Mouse (Mus musculus) C2C12 (cell line): ENCODE measurements around the gene Tmem45a. TPM values are rescaled to one million over a fixed set of nuclear protein-coding genes. Genes with fewer than 3 reads are reported as not detected.

Experiments used
- H3K27me3 ChIP-seq: one replicate; pipeline ENCODE4 v1.6.1; 2011; ENCODE audit not compliant: control insufficient read depth, insufficient read depth, insufficient read length
- H3K36me3 ChIP-seq: one replicate; pipeline ENCODE4 v1.6.1; 2011; ENCODE audit not compliant: control insufficient read depth, insufficient read depth
- H3K4me3 ChIP-seq: one replicate; pipeline ENCODE4 v1.5.1; 2011; ENCODE audit warnings: mild to moderate bottlenecking, control low read depth; ENCODE audit not compliant: poor library complexity, insufficient read depth, severe bottlenecking
- H3K79me2 ChIP-seq: one replicate; pipeline ENCODE4 v1.6.1; 2011; ENCODE audit not compliant: control insufficient read depth, insufficient read depth
- H3K79me3 ChIP-seq: one replicate; pipeline ENCODE4 v1.6.1; 2011; ENCODE audit warnings: low read depth, control low read depth
- H3ac ChIP-seq: one replicate; pipeline ENCODE3; 2011; ENCODE audit warnings: low read depth; ENCODE audit not compliant: control insufficient read depth, insufficient read length
- CEBPB ChIP-seq: IDR thresholded peaks from one replicate; pipeline ENCODE4 v1.6.1; 2011; ENCODE audit warnings: low read depth, mild to moderate bottlenecking, control low read depth, moderate library complexity
- CTCF ChIP-seq: IDR thresholded peaks from one replicate; pipeline ENCODE4 v1.5.1; 2011; ENCODE audit not compliant: control insufficient read depth, insufficient read depth, insufficient read length
- FOSL1 ChIP-seq: IDR thresholded peaks from one replicate; pipeline ENCODE4 v1.8.0; 2011; ENCODE audit warnings: mild to moderate bottlenecking, low read length; ENCODE audit not compliant: poor library complexity, insufficient read depth, severe bottlenecking
- MAX ChIP-seq: IDR thresholded peaks from one replicate; pipeline ENCODE4 v1.6.1; 2011; ENCODE audit warnings: mild to moderate bottlenecking, control low read depth
- MYOD1 ChIP-seq: IDR thresholded peaks from one replicate; pipeline ENCODE4 v1.6.1; 2011; ENCODE audit warnings: low read depth; ENCODE audit not compliant: control insufficient read depth, insufficient read length
- MYOG ChIP-seq: IDR thresholded peaks from one replicate; pipeline ENCODE4 v1.6.1; 2011; ENCODE audit not compliant: control insufficient read depth, insufficient read length; ENCODE audit errors: extremely low read depth
- USF1 ChIP-seq: IDR thresholded peaks from one replicate; pipeline ENCODE4 v1.6.1; 2011; ENCODE audit warnings: low read depth, mild to moderate bottlenecking, control low read depth, moderate library complexity
- polyA plus RNA-seq: library from polyadenylated mRNA; unstranded; fragments of >200 nt; fragmentation: generic; extraction: Trizol; gene quantifications from one replicate; pipeline ENCODE4 v1.2.1, GENCODE M21; 2012; ENCODE audit warnings: missing spikeins

The Tmem45a gene
- polyA plus RNA-seq, 1 experiment: 0.04 TPM

GRCm38 (mm10) chr16:56793778-56794177, 92.2 kb downstream of the Tmem45a start:
- Histone ChIP-seq H3K79me3 (no peaks in the 10 kb centered on the region), H3K27me3 (no peaks in the 10 kb centered on the region), H3K4me3 (no peak overlapping the region), H3K79me2 (no peaks in the 10 kb centered on the region), H3K36me3 (no peaks in the 10 kb centered on the region), H3ac (no peak overlapping the region)
- TF ChIP-seq MYOD1: no peak

- no peak overlapping the region for H3ac ChIP-seq
- TF ChIP-seq USF1: no peak
- TF ChIP-seq FOSL1: no peak
- TF ChIP-seq MYOG: no peak
- no peak for TF ChIP-seq CTCF
- TF ChIP-seq CEBPB: no peak
- TF ChIP-seq MYOD1: no peak
- TF ChIP-seq MAX: no peak
- H3K27me3 ChIP-seq: no peaks in the 10 kb centered on the region
- H3K79me2 ChIP-seq: no peaks in the 10 kb centered on the region
- H3K4me3 ChIP-seq: no peak overlapping the region
- H3K79me3 ChIP-seq: no peaks in the 10 kb centered on the region
- no peaks in the 10 kb centered on the region for H3K36me3 ChIP-seq
These were observed 100.0 kb downstream of the Tmem45a start for GRCm38 (mm10) chr16:56785943-56786342.

- H3K4me3 ChIP-seq: no peak overlapping the region
- no peaks in the 10 kb centered on the region for H3K27me3 ChIP-seq
- H3K79me2 ChIP-seq: no peaks in the 10 kb centered on the region
- H3ac ChIP-seq: no peak overlapping the region
- H3K36me3 ChIP-seq: no peaks in the 10 kb centered on the region
- H3K79me3 ChIP-seq: no peaks in the 10 kb centered on the region
- TF ChIP-seq CTCF: no peak
- no peak for TF ChIP-seq USF1
- TF ChIP-seq MAX: no peak
- TF ChIP-seq MYOG: no peak
- no peak for TF ChIP-seq FOSL1
- no peak for TF ChIP-seq MYOD1
- TF ChIP-seq CEBPB: no peak
These were observed 114.5 kb downstream of the Tmem45a start for GRCm38 (mm10) chr16:56771163-56772105.

Other genes with a start within 250 kb of the Tmem45a start
- gene Tfg, start 168.7 kb downstream of the Tmem45a start, polyA plus RNA-seq: 44.3 TPM
- not detected for gene Adgrg7, start 90.3 kb downstream of the Tmem45a start, polyA plus RNA-seq
- gene Lnp1, start 41.9 kb upstream of the Tmem45a start, polyA plus RNA-seq: not detected
- gene Tmem45a2, start 185.2 kb upstream of the Tmem45a start, polyA plus RNA-seq: not detected
- gene Tomm70a, start 235.5 kb upstream of the Tmem45a start, polyA plus RNA-seq: 27.4 TPM